11 mouse cellular contexts compared by ENCODE assay signal in the genomic region with DNA sequence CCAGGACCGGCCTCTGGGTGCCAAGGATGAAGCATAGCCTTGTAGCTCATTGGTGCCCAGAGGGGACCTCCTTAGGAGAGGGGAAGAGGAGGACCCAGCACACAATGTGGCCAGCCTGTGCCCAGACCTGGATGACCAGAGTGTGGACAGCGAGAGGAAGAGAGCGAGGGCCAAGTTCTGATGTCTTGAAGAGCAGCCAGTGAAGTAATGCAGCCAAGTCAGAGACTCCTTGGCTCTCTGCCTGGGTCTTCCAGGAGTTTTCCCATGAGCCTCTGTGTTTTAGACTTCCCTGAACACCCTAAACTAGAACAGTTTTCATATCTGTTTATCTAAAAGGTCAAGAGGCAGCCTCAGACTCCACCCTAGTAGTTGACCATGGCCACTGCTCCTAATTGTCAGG. TPM values are rescaled to one million over a fixed set of nuclear protein-coding genes. Genes with fewer than 3 reads are reported as not detected.
DNase-seq lines count a peak whose midpoint lies in the region; ATAC-seq and TF ChIP-seq lines count a peak whose summit lies in the region.
"Had no signal": no experiment of that assay in that cellular context is flagged by ENCODE, and none has a peak within 500 bp of the region (broad histone marks: within the 10 kb centered on the region; RNA-seq: fewer than 3 reads in every experiment).

No protein-coding gene starts in this region.

- 0 out of 2 replicates have a peak, but pooled peaks cover 9% of the 10 kb centered on the region for H3K4me1 ChIP-seq in stomach, embryonic 15.5 days
- H3K4me1 ChIP-seq: embryonic facial prominence, embryonic 13.5 days had no signal

- H3K27me3 ChIP-seq in stomach, embryonic 15.5 days (replicated peaks) = 0 out of 2 replicates have a peak, but pooled peaks cover 4% of the 10 kb centered on the region

- no peaks in the 10 kb centered on the region for H3K36me3 ChIP-seq in stomach, embryonic 15.5 days
- H3K36me3 ChIP-seq: embryonic facial prominence, embryonic 13.5 days had no signal

- peak; percentile 44 for DNase-seq in gastrocnemius, adult 2 months
- DNase-seq in gastrocnemius, postnatal 14 days = no peak
- peak; percentile 30 to 41 for DNase-seq in lung, adult 18-20 months
- DNase-seq in lung, postnatal 25 days (ENCODE audit: low spot score) = no peak
- peak; percentile 35 to 49 for DNase-seq in kidney, postnatal 25 days
- no peak for DNase-seq in frontal cortex, adult 2 months (ENCODE audit: extremely low spot score in 1 of 2, low spot score in 1 of 2)

- TF ChIP-seq CTCF in gastrocnemius, adult 2 months (IDR thresholded peaks at IDR 0.05) = no peak

- WGBS in stomach, embryonic 15.5 days = 49% methylated on average over 3 of the region's 3 CpGs

- no peaks in the 10 kb centered on the region for H3K9me3 ChIP-seq in stomach, embryonic 15.5 days
- H3K9me3 ChIP-seq: embryonic facial prominence, embryonic 13.5 days had no signal

- no peak overlapping the region for H3K27ac ChIP-seq in gastrocnemius, adult 2 months
- H3K27ac ChIP-seq in stomach, embryonic 15.5 days = no peak overlapping the region
- H3K27ac ChIP-seq: embryonic facial prominence, embryonic 13.5 days had no signal

- no peak overlapping the region for H3K4me3 ChIP-seq in gastrocnemius, adult 2 months
- H3K4me3 ChIP-seq in stomach, embryonic 15.5 days (replicated peaks) = no peak overlapping the region
- H3K4me3 ChIP-seq: embryonic facial prominence, embryonic 13.5 days; myocyte had no signal

- intact Hi-C loops in gastrocnemius, adult 2 months (cut with DNase I) = no loop called here
- intact Hi-C loops in gastrocnemius, postnatal 14 days (cut with DNase I; ENCODE audit: low total_unique reads) = no loop called here

- H3K4me2 ChIP-seq in stomach, embryonic 15.5 days = no peak overlapping the region
- H3K4me2 ChIP-seq: embryonic facial prominence, embryonic 13.5 days had no signal

- H3K9ac ChIP-seq in stomach, embryonic 15.5 days = no peak overlapping the region
- H3K9ac ChIP-seq: embryonic facial prominence, embryonic 13.5 days had no signal

- 0 out of 2 replicates have a peak, but pooled peaks have one; percentile 31 for ATAC-seq in stomach, embryonic 15.5 days (ENCODE audit: insufficient read depth, low FRiP score, low read depth)
- ATAC-seq in CD4-positive, CD25-positive, alpha-beta regulatory T cell, adult 4 months = no peak

RNA-seq across cellular contexts. Expression of gene Tmprss13, which starts 1.3 kb away (rescaled TPM):
- total RNA-seq in gastrocnemius, adult 2 months (2021) = under 1 TPM; 0.48 to 0.73 TPM
- total RNA-seq in gastrocnemius, postnatal 14 days (2021) = under 1 TPM; 0.06 to 0.18 TPM
- 3.4 and 6.0 TPM in 2 replicates for polyA plus RNA-seq in stomach, embryonic 15.5 days (2015; fragmentation: Nextera tagmentation; extraction: Ambion mirVana)
- polyA plus RNA-seq in frontal cortex, adult 2 months (2012; rRNA removed) = not detected in 2 replicates
- 1 to 10 TPM; 5.2 to 7.1 TPM for polyA plus RNA-seq in CD4-positive, CD25-positive, alpha-beta regulatory T cell, adult 4 months (2017; shearing (Covaris generic))
- total RNA-seq: layer of hippocampus, adult 8-10 months had no signal
- polyA plus RNA-seq: myocyte had no signal

RNA-seq across cellular contexts. Expression of gene Il10ra, which starts 48.7 kb away (rescaled TPM):
- under 1 TPM; 0.47 to 0.54 TPM for total RNA-seq in gastrocnemius, adult 2 months (2021)
- total RNA-seq in gastrocnemius, postnatal 14 days (2021) = under 1 TPM; 0.64 TPM
- polyA plus RNA-seq in stomach, embryonic 15.5 days (2015; fragmentation: Nextera tagmentation; extraction: Ambion mirVana) = 1.7 TPM in 2 replicates
- 3.1 and 4.0 TPM in 2 replicates for polyA plus RNA-seq in frontal cortex, adult 2 months (2012; rRNA removed)
- 10 to 100 TPM; 38.8 to 66.0 TPM for polyA plus RNA-seq in CD4-positive, CD25-positive, alpha-beta regulatory T cell, adult 4 months (2017; shearing (Covaris generic))
- polyA plus RNA-seq: myocyte had no signal

RNA-seq across cellular contexts. Expression of gene Fxyd6, which starts 52.4 kb away (rescaled TPM):
- total RNA-seq in gastrocnemius, adult 2 months (2021) = 10 to 100 TPM; 26.7 to 84.7 TPM
- 10 to 100 TPM; 36.6 to 44.5 TPM for total RNA-seq in gastrocnemius, postnatal 14 days (2021)
- polyA plus RNA-seq in stomach, embryonic 15.5 days (2015; fragmentation: Nextera tagmentation; extraction: Ambion mirVana) = 63.8 and 69.3 TPM in 2 replicates
- 129 and 152 TPM in 2 replicates for polyA plus RNA-seq in frontal cortex, adult 2 months (2012; rRNA removed)
- not detected for polyA plus RNA-seq in CD4-positive, CD25-positive, alpha-beta regulatory T cell, adult 4 months (2017; shearing (Covaris generic))

Comparison
In these comparisons a context has a peak if more than half of its experiments do, and no peak if none do; other contexts are left out.
1. DNase-seq: peak in gastrocnemius, adult 2 months (single experiment), lung, adult 18-20 months (2 of 2) and kidney, postnatal 25 days (2 of 2); none in gastrocnemius, postnatal 14 days (single experiment), lung, postnatal 25 days (single experiment) and frontal cortex, adult 2 months (0 of 2).
2. RNA of gene Fxyd6, which starts 52.4 kb away (polyA plus RNA-seq): 129 to 152 TPM in frontal cortex, adult 2 months and 63.8 to 69.3 TPM in stomach, embryonic 15.5 days; not detected in CD4-positive, CD25-positive, alpha-beta regulatory T cell, adult 4 months; every median in the first group is over 10 times any median in the second.